Mouse (Mus musculus) testis, adult 2 months (tissue): Measurements from ENCODE around the gene Slc6a21.

Source experiments
- CTCF ChIP-seq: fragments of 200-500 bp; IDR thresholded peaks from 2 replicates; pipeline ENCODE4 v1.5.1; 2012; ENCODE audit warnings: low read depth, mild to moderate bottlenecking, inconsistent platforms, low read length, moderate library complexity; ENCODE audit not compliant: control insufficient read depth, insufficient read depth, insufficient replicate concordance
- POLR2A ChIP-seq: fragments of 200-500 bp; IDR thresholded peaks from 2 replicates; pipeline ENCODE4 v1.6.1; 2012; ENCODE audit warnings: low read depth, mild to moderate bottlenecking, inconsistent platforms, low read length, moderate library complexity; ENCODE audit not compliant: control insufficient read depth

GRCm38 (mm10) chr7:45235656-45236180 is 41.6 kb upstream of the Slc6a21 start:
- TF ChIP-seq POLR2A (no peak), CTCF (no peak)
